Mouse (Mus musculus): ENCODE data around the gene Samd4b. TPM values are rescaled to one million over a fixed set of nuclear protein-coding genes. Genes with fewer than 3 reads are reported as not detected.

Samd4b gene
- polyA plus RNA-seq, 1 experiment from 2014 or later, result 10.5 TPM

GRCm38 (mm10) chr7:28591862-28592261 lies 6.1 kb downstream of the Samd4b start:
- DNase-seq (ENCODE audit: low spot score), result no peak

- DNase-seq (ENCODE audit: low spot score), result no peak
Observed at GRCm38 (mm10) chr7:28587644-28588043, 10.3 kb downstream of the Samd4b start.

- DNase-seq (ENCODE audit: low spot score), result no peak
Observed at GRCm38 (mm10) chr7:28586663-28587411, 11.1 kb downstream of the Samd4b start.

- DNase-seq (ENCODE audit: low spot score), result no peak
Observed at GRCm38 (mm10) chr7:28585001-28585400, 12.9 kb downstream of the Samd4b start.

- no peak for DNase-seq (ENCODE audit: low spot score)
Observed at GRCm38 (mm10) chr7:28584468-28584867, 13.5 kb downstream of the Samd4b start.

GRCm38 (mm10) chr7:28583570-28584344 lies 14.2 kb downstream of the Samd4b start:
- DNase-seq (ENCODE audit: low spot score), result no peak

GRCm38 (mm10) chr7:28582841-28583240 lies 15.1 kb downstream of the Samd4b start:
- peak; percentile 37 for DNase-seq (ENCODE audit: low spot score)

- DNase-seq (ENCODE audit: low spot score), result peak; percentile 42
Observed at GRCm38 (mm10) chr7:28581721-28582120, 16.2 kb downstream of the Samd4b start.

GRCm38 (mm10) chr7:28579826-28580225 lies 18.1 kb downstream of the Samd4b start:
- DNase-seq (ENCODE audit: low spot score), result no peak

GRCm38 (mm10) chr7:28578543-28579053 lies 19.3 kb downstream of the Samd4b start:
- no peak for DNase-seq (ENCODE audit: low spot score)

GRCm38 (mm10) chr7:28577826-28578542 lies 20.0 kb downstream of the Samd4b start:
- DNase-seq (ENCODE audit: low spot score), result no peak

GRCm38 (mm10) chr7:28576271-28576914 lies 21.6 kb downstream of the Samd4b start:
- no peak for DNase-seq (ENCODE audit: low spot score)

GRCm38 (mm10) chr7:28575597-28575996 lies 22.3 kb downstream of the Samd4b start:
- no peak for DNase-seq (ENCODE audit: low spot score)

- no peak for DNase-seq (ENCODE audit: low spot score)
Observed at GRCm38 (mm10) chr7:28573236-28573635, 24.7 kb downstream of the Samd4b start.

GRCm38 (mm10) chr7:28572689-28573088 lies 25.3 kb downstream of the Samd4b start:
- no peak for DNase-seq (ENCODE audit: low spot score)

GRCm38 (mm10) chr7:28570982-28571682 lies 26.8 kb downstream of the Samd4b start:
- no peak for DNase-seq (ENCODE audit: low spot score)

GRCm38 (mm10) chr7:28570291-28570981 lies 27.5 kb downstream of the Samd4b start:
- no peak for DNase-seq (ENCODE audit: low spot score)

- DNase-seq (ENCODE audit: low spot score), result peak; percentile 75
Observed at GRCm38 (mm10) chr7:28568253-28568652, 29.7 kb downstream of the Samd4b start.

GRCm38 (mm10) chr7:28567539-28567938 lies 30.4 kb downstream of the Samd4b start:
- no peak for DNase-seq (ENCODE audit: low spot score)

GRCm38 (mm10) chr7:28565407-28565806 lies 32.5 kb downstream of the Samd4b start:
- peak; percentile 80 for DNase-seq (ENCODE audit: low spot score)
